Mouse (Mus musculus) right cerebral cortex, postnatal 25 days (tissue): ENCODE results near the gene Fgfr2.
"Not testable (repeated sequence)": the region's sequence is repeated elsewhere in the genome, so short reads cannot be mapped to it uniquely, and the experiment has no call there.

Experiments used
- DNase-seq: peaks from one replicate; pipeline ENCODE4 v3.0.0; 2022

Gene Fgfr2

DNA sequence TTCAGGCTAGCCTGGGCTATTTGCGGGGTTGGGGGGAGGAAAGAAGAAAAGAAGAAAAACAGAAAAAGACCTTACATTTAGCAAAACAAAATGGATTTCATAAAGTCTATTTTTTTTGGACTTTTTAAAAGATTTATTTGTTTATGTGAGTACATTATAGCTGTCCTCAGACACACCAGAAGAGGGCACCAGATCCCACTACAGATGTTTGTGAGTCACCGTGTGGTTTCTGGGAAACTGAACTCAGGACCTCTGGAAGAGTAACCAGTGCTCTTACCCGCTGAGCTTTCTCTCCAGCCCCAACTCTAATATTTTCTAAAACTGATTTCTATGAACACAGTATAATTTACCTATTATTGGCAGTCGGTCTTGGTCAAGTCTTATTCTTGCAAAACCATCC lies 2588.0 kb downstream of the Fgfr2 start:
- no peak for DNase-seq

GRCm38 (mm10) chr7:130533316-130534260 lies 2589.6 kb downstream of the Fgfr2 start:
- DNase-seq, result peak; percentile 81

DNA sequence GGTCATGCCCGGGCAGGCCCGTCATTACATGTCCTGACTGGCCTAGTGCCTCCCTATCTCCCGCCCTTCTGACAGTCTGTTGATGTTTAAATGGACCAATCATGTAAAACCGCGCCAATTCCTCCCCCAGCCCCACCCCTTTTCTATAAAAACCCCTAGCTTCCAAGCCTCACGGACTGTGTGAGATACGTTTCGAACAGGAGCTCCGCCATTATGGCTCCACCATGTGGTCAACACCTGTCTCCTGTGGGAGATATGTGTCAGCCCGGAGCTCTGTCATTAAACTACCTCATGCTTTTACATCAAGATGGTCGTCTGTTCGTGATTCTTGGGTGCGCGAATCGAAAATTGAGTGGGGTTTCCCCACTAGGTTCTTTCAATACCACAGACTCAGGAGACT lies 2592.0 kb downstream of the Fgfr2 start:
- DNase-seq, result not testable (repeated sequence)

GRCm38 (mm10) chr7:130527306-130527705 lies 2595.8 kb downstream of the Fgfr2 start:
- no peak for DNase-seq

- no peak for DNase-seq
Measured at GRCm38 (mm10) chr7:130523451-130523850, 2599.7 kb downstream of the Fgfr2 start.

DNA sequence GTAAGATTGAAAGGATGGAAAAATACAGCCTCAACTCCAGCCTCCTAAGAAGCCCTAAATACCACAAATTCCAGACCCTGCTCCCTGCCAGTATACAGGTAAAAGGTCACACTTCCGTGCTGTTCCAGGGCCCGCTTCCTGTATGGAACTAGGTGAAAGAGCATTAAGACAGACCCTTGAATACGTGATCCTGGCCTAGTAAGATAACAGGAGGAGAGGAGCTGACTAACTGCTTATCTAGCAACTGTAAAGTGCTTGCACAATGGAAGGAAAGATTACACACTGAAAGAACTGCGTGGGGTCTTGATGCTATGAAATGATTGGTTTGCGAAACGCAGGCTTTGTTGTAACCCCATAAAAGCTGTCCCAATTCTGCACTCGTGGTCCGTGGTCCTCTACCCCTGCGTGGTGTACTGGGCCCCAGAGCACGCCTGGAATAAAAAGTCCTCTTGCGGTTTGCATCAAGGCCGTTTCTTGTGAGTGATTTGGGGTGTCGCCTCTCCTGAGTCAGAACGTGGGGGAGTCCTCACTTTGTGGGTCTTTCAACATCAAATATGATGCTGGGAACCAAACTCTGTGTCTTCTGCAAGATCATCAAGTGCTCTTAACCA lies 2602.2 kb downstream of the Fgfr2 start:
- DNase-seq, result no peak

GRCm38 (mm10) chr7:130520049-130520425 lies 2603.1 kb downstream of the Fgfr2 start, which contains the start of gene Ate1:
Gene Ate1 (minus strand): TSS chr7:130520369.
- DNase-seq, result no peak

GRCm38 (mm10) chr7:130519096-130520048 lies 2603.8 kb downstream of the Fgfr2 start:
- DNase-seq, result peak; percentile 98

DNA sequence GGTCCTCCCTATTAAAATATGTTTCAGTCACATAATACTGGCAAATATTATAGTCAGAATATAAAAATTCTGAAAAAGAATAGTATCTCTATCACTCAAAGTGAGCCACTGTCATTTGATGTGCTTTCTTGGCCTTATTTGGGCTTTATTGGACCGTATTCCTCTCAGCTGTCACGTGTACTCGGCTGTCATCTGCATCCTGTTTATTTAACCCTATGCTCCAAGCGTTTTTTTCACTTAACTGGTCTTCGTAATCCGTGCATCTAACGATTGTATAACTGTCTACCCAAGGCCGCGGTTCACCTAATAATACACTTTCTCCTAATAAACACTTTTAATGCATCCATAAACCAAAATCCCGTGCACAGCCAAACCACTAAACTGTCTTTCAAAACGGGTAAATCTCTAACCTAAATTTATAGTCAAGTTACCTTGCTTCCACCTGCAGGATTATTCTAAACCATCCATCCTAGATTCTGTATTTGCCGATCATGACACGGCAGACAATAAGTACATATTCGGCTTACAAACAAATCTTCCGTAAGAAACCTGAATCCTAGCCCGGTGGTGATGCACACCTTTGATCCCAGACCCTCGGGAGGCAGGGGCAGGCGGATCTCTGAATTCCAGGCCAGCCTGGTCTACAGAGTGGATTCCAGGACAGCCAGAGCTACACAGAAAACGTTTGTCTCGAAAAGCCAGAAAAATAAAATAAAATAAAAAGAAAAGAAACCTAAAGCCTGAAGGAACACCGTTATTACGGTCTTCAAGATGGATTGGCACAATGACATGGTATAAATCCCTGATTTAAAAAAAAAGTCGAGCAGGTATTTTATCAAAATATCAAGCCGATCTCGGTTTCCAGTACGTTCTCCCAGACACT lies 2604.7 kb downstream of the Fgfr2 start:
- no peak for DNase-seq

DNA sequence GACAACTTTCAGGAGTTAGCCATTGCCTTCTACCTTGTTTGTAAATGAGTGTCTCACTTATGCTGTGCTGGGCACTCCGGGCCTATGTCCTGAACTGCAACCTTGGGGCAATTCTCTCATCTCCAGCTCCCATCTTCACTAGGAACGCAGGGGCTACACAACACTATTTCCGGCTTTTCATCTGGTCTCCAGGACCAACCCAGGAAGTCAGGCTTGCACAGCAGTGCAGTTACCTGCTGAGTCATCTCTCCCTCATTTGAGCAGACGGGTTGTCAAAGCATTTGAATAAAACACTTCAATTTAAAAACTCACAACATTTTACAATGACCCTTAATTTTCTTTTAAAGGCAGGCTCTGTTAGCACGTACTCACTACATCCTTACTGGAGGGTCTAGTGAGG lies 2612.9 kb downstream of the Fgfr2 start:
- no peak for DNase-seq

DNA sequence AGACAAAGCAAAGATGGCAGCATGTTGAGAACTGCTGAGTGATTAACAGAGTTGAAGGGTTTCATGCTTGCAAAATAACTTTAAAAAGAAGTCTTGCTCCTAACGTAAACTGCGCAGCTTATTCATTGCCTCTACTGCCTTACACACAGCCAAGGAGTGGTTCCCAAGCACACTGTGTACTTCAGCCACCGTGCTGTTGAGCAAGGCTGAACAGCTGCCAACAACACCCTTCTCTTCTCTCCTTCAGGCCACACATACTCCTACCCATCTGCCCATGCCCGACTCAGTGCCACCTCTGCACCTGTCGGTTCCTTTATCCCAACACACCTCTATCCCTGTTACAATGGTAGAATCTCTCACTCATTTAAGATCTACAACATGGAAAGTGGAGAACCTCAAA lies 2620.1 kb downstream of the Fgfr2 start:
- no peak for DNase-seq

- DNase-seq, result no peak
Measured at GRCm38 (mm10) chr7:130501499-130501898, 2621.7 kb downstream of the Fgfr2 start.

DNA sequence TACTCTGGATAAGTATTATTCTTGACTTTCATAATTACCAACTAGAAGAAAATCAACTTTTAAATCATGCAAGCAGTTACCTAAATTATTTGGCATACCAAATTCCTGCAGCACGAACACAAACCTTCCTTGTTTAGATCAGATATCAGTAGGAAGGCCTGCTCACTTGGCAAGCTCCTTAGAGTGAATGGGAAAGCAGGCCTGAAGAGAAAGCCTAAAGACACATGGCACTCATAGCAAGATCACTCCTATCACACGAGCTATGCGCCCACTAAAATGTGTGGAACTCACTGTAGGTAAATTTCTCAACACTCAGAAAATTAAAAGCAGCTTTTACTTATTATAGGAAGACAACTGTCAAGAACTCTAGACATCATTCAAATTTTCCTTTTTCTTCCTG lies 2629.8 kb downstream of the Fgfr2 start:
- no peak for DNase-seq

DNA sequence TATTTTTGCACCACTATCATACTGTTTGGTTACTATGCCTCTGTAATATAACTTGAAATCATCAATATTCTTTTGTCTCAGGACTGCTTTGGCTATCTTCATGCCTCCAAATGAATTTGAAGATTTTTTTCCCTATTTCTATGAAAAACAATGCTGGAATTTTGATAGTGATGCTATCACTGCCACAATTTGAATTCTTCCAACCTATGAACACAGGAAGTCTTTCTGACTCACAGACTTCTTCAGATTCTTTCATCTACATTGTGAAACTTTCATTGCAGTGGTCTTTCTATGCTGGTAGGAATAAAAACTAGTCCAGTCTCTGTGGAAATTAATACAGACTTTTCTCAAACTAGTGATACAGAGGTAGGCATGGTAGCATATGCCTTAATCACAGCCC lies 2631.1 kb downstream of the Fgfr2 start:
- DNase-seq, result no peak

- DNase-seq, result not testable (repeated sequence)
Measured at GRCm38 (mm10) chr7:130479003-130479402, 2644.1 kb downstream of the Fgfr2 start.

DNA sequence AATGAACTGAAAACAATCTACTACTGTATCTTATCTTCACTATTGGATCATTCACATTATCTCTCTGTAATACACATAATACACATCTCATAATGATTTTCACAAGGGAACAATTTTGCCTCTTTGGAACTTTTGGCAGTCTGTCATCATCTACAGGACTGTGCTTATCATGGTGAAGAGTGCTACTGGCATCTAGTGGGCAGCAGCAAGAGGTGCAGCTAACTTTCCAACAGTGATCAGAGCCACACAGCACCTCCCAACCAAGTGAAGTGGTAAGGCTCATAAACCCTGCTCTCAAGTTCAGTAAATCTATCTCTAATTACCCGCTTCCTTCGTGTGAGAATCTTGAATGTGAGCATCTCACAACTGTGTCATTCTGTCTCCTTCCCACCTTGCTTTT lies 2647.2 kb downstream of the Fgfr2 start:
- DNase-seq, result peak; percentile 34

GRCm38 (mm10) chr7:130473881-130474280 lies 2649.3 kb downstream of the Fgfr2 start:
- no peak for DNase-seq

DNA sequence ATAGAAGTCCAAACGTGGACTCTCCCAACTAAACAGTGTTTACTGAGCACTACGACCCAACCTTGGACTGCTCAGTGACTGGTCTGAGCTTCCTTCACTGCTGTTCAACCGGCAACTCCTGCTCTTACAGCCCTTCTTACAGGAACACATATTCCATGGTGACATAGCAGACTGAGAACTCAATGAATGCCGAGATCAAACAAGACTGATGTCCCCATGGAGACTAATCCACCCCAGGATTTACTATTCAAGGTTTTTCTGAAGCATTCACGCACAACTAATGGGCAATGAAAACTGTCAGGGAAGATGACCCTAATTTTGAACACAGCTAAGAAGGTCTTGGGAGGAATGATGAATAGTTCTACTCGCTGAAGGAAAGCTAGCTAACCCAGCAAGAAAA lies 2650.5 kb downstream of the Fgfr2 start:
- DNase-seq, result no peak

DNA sequence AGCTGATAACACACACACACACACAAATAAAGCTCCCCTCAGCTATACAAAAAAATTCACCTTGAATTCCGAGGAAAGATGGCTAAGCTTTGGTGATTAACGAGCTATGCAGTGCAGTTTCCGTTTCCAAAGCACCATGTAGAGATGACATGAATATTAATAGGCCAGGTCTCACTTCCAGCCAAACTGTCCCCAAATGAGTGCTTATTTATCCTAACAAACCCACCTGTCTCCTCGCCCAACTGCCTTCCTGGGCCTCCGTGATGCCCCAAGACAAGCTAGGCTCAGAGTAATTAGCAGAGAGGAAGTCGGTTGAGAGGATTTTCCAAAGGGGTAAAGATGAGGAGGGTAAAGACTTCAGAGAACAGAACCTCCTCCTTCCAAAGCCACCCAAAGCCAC lies 2652.1 kb downstream of the Fgfr2 start:
- DNase-seq, result no peak

DNA sequence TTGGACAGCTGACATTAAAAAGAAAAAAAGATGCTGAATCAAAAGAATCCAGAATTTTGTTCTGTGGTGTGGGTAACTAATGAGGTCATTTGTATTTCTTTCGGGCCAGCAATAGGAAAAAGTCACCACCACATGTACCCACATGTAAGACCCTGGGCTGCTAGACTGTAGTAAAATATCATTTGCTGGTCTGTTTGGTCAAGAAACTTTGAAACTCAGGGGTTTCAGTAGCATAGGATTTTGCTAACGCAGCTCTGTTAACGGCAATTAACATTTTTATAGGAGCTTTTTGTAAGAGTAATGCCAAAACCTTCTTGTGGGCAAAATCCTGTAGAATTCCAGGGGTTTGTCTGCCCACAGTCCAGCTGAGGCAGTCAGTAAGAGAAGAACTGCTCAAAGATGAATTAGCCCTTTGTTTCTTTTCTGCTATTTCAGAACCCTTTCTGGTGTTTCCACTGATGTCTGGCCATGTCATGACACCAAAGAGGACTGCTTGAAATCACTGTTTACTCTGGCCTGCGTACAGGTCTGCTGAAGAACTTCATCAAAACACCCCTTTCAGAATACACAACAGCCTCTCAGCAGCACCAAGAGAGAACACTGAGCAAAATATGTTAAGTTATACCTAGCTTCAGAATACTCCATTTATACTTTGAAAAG lies 2667.4 kb downstream of the Fgfr2 start:
- no peak for DNase-seq

DNA sequence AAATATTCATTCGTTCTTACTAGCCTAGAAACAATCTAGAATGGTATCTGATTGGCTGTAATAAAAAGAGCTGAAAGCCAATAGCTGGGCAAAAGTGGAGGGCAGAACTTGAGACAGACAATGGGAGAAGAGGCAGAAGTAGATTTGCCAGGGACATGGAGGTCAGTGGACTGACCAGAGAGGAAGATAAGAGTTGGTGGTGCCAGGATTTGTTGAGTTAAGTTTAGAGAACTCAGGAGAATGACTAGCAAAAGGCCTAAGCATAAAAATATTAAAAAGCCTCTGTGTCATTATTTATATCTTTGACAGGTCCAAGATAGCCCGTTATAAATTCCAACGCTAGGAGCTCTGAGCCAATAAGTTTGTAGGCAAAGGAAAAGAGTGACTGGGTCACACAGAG lies 2668.9 kb downstream of the Fgfr2 start:
- DNase-seq, result no peak

DNA sequence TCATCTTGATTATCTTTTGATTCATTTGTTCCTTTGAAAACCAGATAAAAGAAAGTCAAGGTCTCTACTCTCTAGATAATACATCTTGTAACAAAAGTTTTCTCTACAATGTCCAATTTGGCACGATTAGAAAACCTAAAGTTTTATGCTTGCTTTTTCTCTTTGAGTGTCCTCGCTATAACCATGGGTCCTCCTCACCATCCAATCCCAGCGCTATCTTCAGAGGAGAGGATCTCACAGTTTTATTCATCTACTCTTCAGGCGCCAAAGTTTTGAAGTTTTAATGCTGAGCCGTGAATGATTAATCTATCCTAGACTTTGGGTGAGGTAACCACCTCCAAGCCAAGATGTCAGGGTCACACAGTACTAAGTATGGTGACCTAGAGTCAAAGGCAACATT lies 2687.4 kb downstream of the Fgfr2 start:
- no peak for DNase-seq
